Mouse (Mus musculus) frontal cortex, adult (tissue): Measurements from ENCODE around the gene Rit1.
"Not testable (repeated sequence)": the region's sequence is repeated elsewhere in the genome, so short reads cannot be mapped to it uniquely, and the experiment has no call there.

ENCODE experiments used
- ATAC-seq: cut with Nextera tagmentation; 2 replicates; pipeline ENCODE4 v1.9.2; 2017; ENCODE audit warnings: mild to moderate bottlenecking, moderate library complexity, mixed read lengths; ENCODE audit not compliant: low TSS enrichment

The Rit1 gene

DNA sequence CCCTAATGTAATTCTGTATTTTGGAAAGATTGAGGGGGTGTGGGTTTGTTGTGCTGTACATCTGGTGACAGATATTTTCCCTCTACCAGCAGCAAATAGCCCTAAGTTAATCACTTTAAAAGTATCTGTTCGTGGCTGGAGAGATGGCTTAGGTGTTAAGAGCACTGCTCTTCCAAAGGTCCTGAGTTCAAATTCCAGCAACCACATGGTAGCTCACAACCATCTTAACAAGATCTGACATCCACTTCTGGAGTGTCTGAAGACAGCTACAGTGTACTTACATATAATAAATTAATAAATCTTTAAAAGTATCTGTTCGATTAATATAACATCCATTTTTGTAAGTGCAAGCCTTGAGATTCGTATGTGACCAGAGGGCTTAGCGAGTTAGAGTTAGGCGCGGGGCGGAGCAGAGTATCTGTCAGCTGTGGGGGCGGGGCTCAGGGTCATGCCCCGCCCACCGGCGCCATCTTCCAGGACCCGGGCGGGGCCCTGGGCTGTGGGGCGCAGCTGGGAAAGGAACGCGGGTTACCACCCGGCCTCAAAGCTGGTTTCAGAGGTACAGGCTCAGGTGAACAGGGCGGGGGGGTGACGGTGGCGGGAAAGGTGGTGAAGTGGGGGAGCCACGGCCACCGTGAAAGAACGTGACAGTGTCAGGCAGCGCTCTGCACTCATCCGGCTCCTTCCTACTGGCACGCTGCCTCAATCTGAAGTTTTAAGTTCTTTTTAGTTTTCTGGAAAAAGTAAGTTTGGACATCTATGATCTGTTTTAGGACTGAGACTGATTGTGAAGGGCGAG lies at the start of gene Rit1:
Gene Rit1 (plus strand): TSS at position 440 of the 799 bp plus-strand sequence.
- ATAC-seq = peak; percentile 85

DNA sequence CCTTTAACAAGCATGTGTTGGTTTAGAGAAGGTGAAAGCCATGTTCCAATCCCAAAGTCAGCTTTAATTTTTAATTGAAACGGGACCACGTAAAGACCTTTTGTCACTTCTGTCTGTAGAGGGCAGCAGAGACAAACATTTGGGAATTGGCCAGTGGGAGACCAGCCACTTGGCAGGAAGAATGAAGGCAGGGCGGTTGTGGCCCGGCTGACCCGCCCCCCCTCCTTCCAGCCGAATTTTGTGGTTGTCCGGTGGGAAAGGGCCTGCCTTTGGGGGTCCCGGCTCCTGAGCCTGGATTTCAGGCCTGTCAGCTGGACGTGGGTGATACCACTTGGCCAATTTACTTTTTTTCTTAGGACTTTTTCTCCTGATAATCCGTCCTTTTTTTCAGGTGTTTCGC lies 39.2 kb upstream of the Rit1 start:
- ATAC-seq = no peak; the same call in 1 of the 2 replicates

DNA sequence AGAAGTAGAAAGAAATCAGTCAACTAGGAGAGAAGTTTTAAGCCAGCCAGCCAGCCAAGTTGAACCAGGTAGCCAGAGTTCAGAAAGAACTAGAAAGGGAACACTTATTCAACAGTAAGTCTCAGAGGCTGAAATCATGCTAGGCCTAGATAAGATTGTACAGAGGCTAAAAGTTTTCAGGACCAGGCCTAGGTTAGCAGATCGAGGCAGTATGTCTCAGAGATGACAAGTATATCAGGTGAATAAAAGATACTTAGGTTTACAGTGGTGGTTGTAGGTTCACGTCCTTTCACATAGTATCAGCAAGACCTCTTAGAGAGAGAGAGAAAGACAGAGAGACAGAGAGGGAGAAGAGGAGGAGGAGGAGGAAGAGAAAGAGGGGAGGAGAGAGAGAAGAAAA lies 32.8 kb upstream of the Rit1 start:
- no peak for ATAC-seq

DNA sequence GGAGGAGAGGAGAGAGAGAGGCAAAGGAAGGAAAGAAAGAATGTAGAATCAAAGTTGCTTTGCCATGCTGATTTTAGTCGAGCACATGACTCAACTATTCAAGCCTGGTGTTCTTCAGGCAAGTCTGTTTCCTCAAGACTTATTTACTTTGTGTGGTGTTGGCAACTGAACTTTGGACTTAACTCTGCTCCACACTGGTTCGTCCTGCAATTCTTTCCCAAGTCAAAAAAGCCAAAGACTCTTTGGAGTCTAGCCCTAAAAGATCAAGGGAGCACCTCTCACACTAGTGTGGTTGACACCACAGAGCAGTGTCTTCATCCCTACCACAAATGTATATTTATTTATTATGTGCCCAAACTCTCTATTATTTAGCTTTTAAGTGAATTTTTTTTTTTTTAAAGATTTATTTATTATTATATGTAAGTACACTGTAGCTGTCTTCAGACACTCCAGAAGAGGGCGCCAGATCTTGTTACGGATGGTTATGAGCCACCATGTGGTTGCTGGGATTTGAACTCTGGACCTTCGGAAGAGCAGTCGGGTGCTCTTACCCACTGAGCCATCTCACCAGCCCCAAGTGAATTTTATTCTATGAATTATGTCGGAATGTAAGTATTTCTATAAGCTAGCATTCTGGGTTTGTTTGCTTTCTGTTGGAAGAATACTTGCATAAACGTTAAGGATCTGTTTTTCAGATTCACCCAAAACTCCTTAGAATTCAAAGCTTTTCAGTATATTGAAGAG lies 32.2 kb upstream of the Rit1 start:
- ATAC-seq = no peak

DNA sequence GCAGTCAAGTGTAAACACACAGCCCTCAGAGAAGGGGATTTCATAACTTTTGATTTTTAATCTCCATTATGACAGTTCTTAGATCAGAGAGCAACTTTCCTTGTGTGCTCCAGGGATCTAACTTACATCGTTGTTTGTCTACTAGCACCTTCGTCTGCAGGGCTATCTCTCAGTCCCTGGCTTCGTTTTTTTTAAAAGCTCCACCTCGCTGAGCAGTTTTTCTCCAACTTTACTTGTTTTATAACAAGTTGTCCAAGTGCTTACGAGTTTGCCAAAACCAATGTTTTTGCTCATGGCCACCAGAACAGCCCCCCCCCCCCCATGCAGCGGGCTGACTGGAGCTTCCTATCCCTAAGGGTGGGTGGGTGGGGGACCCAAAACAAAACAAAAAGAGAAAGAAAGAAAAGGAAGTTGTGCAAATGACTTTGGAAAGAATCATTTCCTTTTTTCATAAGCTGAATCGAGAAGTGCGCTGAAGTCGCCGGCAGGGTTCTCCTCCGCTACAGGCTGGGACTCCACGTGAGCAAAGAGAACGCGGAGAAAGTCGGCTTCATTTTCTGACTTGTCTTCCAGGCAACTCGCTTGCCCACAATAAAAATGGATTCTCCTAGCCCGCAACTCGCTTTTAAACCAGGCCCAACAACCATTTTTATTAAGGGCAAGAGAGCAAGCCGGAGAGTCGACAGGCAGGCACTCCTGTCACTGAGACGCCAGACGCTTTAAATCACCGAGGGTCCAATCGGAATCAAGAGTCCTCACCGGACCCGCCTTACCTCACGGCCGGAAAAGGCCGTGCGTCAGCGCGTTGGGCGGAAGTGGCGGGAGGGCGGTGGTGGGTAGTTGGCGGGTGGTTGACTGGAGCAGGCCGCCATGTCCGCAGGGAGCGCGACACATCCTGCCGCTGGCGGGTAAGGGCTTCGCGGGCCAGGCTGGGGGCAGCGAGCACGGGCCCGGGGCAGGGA lies 31.4 kb upstream of the Rit1 start, which contains the start of gene Khdc4:
Gene Khdc4 (plus strand): TSS at position 824 of the 962 bp plus-strand sequence.
- ATAC-seq = peak; percentile 99

DNA sequence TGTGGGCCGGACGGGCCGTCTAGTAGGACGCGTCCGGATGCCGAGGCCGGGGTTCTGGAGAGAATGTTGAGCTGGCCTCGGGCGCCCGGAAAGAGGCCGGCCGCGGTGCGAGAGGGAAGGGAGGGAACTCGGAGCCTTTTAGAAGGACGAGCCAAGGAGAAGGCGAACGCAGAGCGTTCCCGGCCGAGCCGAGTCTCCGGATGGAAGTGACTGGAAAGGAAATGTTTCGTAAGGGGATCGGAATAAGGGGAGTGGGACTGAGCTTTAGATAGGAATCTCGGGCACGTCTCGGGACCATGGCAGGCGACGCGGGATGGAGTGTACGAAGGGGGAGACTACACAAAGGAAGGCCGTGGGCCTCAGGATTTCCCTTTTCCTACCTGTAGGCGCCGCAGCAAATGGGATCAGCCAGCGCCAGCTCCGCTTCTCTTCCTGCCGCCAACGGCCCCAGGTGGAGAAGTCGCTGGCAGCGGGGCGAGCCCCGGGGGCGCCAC lies 30.6 kb upstream of the Rit1 start:
- peak; percentile 69 for ATAC-seq

DNA sequence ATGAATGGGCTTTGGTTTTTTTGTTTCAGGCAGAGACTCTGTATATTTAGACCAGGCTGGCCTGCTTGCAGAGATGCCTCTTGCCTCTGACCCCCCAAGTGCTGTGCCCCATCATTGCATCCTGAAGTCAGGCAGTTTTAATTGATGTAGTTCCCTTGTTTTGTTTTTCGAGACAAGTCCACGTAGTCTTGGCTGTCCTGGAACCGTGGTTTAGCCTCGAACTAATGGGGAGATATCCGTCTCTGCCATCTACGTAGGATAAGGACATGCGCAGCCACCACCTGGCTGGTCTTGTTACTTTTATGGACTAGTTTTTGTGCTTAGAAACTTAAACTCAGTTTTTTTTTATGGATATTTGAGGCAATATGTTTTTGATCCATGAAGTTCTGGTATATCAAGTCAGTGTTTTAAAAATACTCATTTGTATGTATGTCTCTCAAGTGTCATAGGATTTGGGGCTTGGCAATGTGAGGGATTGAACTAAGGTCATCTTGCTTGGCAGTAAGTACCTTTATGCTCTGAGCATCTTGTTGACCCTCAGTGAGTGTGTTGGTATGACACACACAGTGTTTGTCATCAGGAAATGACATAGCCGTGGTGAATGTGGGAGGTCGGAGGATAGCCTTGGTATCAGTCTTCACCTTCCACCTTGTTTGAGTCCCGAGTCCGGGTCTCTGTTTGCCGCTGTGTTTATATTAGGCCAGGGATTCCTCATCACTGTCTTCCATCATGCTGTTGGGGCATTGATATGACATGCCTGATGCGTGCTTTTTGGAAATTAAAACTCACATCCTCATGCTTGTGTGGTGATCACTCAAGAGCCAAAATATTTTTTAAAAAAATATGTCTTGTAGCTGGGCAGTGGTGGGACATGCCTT lies 29.7 kb upstream of the Rit1 start:
- ATAC-seq = no peak

DNA sequence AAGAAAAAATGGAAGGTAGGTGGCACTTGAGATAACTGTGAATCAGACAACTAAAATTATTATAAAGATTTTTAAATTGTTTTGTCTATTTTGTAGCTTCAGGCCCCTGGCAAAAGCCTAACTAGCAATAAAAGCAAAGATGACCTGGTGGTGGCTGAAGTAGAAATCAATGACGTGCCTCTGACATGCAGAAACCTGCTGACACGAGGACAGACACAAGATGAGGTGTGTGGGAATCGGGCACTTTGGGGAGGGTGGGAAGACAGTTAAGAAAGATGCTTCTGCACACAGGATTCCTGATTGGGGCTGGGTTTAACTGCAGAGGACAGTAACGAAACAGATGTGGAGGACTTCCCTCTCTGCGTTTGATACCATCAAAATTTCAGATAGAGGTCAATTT lies 27.6 kb upstream of the Rit1 start:
- ATAC-seq = no peak

DNA sequence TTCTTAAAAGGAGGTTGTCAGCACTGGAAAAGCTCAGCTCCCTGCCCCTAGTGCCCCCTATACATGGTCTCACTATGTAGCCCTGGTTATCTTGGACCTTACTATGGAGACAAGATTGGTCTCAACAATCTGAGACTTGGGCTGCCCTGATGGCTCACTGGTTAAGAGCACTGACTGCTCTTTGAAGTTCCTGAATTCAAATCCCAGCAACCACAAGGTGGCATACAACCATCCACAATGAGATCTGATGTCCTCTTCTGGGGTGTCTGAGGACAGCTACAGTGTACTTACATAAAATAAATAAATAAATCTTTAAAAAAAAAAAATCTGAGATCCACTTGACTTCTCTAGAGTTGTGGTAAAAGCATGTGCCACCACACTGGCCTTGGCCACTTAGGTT lies 21.1 kb upstream of the Rit1 start:
- no peak for ATAC-seq

DNA sequence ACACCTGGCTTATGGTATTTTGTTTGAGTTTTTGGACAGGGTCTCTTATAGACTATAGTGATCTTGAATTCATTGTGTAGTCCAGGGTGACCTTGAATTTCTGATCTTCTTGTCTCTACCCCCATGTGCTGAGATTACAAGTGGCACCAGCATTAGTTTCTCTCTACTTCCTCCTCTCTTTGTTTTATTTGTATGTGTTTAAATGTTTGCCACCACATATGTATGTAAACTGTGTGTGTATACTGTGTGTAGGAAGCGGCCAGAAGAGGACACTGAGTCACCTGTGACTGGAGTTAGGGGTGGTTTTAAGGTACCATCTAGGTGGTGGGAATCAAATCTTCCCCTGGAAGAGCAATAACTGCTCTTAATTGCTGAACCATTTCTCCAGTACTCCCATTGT lies 18.6 kb upstream of the Rit1 start:
- no peak for ATAC-seq

DNA sequence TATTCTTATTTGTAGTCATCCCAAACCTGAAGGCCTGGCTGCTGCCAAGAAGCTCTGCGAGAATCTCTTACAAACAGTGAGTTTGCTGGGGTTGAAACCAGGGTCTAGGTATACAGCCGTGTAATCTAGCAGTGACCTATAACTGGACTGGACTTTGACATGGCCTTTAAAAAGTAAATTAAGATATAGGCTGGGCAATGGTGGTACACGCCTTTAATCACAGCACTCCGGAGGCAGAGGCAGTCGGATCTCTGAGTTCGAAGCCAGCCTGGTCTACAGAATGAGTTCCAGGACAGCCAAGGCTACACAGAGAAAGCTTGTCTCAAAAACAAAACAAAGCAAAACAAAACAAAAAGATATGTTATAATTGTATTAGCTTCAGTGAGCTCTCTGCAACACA lies 17.8 kb upstream of the Rit1 start:
- ATAC-seq = no peak

DNA sequence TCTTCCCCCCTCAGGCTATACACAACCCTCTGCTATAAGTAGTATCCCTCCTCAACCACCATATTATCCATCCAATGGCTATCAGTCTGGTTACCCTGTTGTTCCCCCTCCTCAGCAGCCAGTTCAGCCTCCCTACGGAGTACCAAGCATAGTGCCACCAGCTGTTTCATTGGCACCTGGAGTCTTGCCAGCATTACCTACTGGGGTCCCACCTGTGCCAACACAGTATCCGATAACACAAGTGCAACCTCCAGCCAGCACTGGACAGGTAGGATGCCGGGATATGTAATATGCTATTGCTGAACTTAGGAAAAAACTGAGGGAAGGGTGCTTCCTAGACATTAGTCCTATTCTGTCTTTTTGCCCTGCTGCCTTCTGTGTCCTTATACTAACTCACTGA lies 16.4 kb upstream of the Rit1 start:
- ATAC-seq = no peak

DNA sequence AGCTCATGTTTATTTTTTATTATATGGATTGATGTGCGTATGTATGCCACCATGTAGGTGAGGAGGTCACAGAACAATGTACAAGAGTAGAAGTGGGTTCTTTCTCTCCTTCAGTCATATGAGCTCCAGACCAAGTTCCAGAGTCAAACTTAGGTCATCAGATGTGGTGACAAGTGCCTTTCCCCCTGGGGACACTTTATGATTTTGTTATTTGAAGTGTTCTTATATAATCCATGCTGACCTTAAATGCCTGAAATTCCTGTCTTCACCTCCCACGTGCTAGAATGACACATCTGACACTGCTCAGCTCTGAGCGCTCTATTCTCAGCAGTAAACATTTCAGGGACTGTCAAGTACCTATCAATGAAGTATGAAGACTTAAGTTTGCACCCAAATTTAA lies 15.4 kb upstream of the Rit1 start:
- ATAC-seq = peak; percentile 9; the same call in 1 of the 2 replicates

DNA sequence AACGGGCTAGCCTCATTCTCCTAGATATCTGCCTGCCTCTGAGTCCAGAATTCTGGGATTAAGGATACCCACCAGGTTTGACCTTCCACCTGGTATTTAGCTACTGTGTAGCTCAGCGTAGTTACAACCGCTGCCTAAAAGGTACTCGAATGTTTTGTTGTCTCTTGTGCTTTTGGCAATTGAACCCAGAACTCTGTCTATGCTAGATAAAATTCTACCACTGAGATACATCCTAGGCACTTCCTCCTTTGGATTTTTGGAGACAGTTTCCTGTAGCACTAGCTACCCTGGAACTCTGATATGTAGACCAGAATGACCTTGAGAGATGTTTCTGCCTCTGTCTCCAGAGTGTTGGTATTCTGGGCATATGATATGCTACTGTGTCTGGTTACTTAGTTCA lies 2.9 kb upstream of the Rit1 start:
- ATAC-seq = no peak

DNA sequence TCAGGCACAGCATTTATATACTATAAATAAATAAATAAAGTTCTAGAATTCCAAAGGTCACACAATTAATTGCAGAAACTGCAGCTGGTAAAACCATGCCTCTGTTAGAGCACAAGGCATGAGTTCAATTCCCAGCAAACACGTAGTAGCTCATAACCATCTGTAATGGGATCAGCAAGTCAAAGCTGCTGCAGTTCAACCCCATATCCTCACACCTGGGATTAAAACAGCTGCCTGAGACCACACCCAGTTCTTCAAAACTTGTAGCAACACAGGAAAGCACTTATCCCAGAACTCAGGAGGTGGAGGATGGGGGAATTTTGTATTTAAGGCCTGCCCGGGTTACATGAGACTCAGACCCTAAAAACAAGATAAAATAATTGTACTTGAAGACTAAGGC lies 1.9 kb upstream of the Rit1 start:
- no peak for ATAC-seq

DNA sequence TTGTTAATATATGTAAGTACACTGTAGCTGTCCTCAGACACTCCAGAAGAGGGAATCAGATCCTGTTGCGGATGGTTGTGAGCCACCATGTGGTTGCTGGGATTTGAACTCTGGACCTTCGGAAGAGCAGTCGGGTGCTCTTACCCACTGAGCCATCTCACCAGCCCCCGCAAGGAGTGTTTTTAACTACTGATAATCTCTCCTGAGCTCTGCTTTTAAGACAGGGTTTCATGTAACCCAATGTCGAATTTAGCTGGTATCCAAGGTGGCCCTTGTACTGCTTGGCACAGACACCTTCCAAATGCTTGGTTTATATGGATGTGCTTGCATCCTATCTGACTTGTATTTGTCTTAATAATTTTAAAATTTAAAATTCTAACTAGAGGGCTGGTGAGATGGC lies 922 bp upstream of the Rit1 start:
- ATAC-seq = not testable (repeated sequence)

DNA sequence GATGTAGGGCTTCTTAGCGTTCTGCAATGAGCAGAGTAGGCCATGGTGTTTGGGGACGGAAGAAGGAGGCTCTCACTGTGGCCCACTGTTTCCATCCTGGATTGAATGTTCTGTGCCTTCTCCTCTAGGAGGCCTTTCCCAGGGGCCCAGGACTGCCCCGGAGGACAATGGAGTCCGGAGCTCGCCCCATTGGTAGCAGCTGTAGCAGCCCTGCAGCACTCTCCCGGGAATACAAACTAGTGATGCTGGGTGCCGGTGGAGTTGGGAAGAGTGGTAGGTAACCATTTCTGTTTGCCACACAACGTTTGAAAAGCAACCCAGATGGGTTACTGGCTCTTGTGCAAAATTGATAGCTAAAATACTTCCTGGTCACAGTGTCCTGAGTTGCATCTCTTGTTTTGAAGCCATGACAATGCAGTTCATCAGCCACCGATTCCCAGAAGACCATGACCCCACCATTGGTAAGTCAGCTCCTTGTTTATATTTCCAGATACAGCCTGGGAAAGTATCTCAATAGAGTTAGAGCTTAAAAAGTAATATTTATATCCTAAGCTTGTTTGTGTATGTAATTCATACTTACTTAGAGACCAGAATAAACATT lies 660 bp downstream of the Rit1 start:
- peak; percentile 66; the same call in 1 of the 2 replicates for ATAC-seq

DNA sequence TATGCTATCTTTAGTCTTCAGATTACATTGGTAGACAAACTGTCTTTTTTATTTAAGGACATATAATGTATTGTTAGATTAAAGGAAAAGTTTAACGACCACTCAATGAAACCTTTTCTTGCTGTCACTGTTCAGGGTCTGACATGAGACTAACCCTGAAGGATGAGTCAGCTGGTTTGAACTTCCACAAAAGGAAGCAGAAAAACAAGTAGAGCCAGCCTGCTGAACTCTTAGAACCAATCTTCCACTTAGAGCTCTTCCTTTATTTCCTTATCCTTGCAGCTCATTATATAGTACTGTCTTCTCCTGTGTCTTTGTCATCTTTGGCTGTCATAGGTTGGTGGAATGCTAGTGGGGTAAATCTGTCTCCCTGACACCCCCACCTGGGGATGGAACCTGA lies 1.2 kb downstream of the Rit1 start:
- no peak for ATAC-seq

DNA sequence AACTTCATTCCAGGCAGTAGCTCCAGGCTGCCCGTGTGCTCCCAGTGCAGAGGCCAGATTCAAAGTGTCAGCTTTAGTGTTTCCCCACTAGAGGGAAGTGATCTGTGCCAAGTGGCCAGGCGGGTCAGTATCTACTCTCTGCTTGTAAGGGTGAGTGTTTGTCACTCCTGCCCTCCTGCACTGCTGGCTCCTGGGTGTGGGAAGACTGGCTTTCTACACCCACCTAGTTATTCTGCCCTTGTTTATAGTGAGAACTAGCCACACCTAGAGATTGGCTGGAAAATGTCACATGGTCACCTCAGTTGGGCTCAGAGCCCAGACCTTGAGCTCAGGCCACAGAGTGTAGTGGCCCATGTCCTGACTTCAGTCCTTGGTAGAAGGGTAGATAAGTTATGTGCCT lies 2.5 kb downstream of the Rit1 start:
- no peak for ATAC-seq

DNA sequence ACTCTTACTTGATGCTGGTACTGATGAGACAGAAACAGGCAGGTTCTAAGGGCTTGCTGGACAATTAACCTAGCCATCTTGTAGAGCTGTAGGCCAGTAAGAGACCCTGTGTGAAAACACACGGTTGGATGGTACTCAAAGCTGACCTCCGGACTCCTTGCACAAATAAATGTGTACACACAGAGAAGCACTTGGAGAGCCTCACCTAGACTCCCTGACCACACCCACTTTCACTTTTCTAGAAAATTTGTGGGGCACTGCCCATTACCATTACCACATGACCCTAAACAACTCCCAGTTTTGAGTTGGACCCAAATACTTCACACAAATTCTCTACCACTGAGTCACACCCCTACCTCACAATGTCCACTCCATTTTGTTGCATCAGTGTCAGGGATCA lies 19.9 kb downstream of the Rit1 start:
- ATAC-seq = no peak
